Mouse (Mus musculus): Measurements from ENCODE around the gene Krt19. TPM values are rescaled to one million over a fixed set of nuclear protein-coding genes. Genes with fewer than 3 reads are reported as not detected.

Krt19 gene
- total and polyA plus RNA-seq, 3 experiments, result not detected

DNA sequence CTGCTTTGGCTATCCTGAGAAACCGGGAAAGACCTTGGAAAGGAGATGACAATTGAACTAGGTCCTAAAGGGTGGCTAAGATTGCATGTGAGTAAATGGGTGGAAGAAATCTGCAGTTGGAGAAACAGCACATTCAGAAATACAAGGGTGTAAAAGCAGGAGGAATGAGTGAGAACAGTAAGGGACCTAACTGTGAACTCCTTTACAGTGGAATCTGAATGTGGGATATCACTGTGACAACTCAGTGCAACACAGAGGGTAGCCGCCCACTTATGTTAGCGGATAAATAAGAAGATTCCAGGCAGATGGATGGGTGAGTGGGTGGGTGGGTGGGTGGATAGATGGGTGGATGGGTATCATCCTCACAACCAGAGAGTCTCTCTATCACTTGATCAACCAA is 43.4 kb upstream of the Krt19 start:
- H3K9me3 ChIP-seq (replicated peaks; ENCODE audit: insufficient read depth, low read length), result no peaks in the 10 kb centered on the region
- no peaks in the 10 kb centered on the region for H3K79me2 ChIP-seq (ENCODE audit: control insufficient read depth, insufficient read depth, low read length, poor library complexity)
- no peak overlapping the region for H3K9ac ChIP-seq (ENCODE audit: control insufficient read depth, low read depth, low read length, poor library complexity, severe bottlenecking)
- H3K27ac ChIP-seq (ENCODE audit: control insufficient read depth, low read depth, low read length), result no peak overlapping the region
- TF ChIP-seq JUND (IDR thresholded peaks at IDR 0.05; ENCODE audit: low read depth, low read length) (no peak), USF1 (IDR thresholded peaks at IDR 0.05; ENCODE audit: low read depth, low read length) (no peak)
- no peaks in the 10 kb centered on the region for H3K36me3 ChIP-seq (ENCODE audit: control insufficient read depth in 1 of 2, insufficient read depth in 2 of 2, low read length in 2 of 2)
- no peaks in the 10 kb centered on the region for H3K27me3 ChIP-seq (ENCODE audit: control insufficient read depth in 1 of 2, insufficient read depth in 2 of 2, low read length in 2 of 2)
- no peak overlapping the region for H3K4me3 ChIP-seq (ENCODE audit: control insufficient read depth in 1 of 2, insufficient read depth in 1 of 2, low read depth in 2 of 2, low read length in 2 of 2)
- no peaks in the 10 kb centered on the region for H3K4me1 ChIP-seq (ENCODE audit: control insufficient read depth in 1 of 2, insufficient read depth in 2 of 2, low read length in 2 of 2)
- DNase-seq (ENCODE audit: low read depth, low spot score), result no peak

DNA sequence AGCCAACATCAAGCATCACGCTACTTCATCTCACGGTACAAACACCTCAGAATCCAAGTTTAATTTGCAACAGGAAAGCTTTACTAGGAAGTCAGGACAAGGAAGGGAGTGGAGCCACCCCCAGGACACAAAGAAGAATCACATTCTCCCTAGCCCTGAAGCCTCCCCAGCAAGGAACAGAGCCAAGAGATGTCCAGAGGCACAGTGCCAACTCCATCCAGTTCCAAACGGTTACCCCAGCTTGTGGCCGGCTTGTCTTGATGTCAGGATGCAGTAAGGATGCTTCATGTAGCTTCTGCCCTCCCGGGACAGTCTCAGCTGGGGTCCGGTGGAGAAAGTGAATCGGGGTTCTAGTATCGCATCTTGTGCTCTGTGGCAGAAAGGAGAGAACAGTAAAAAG is 38.3 kb upstream of the Krt19 start:
- H3K36me3 ChIP-seq (ENCODE audit: control insufficient read depth in 1 of 2, insufficient read depth in 2 of 2, low read length in 2 of 2), result no peaks in the 10 kb centered on the region
- no peaks in the 10 kb centered on the region for H3K9me3 ChIP-seq (replicated peaks; ENCODE audit: insufficient read depth, low read length)
- H3K27ac ChIP-seq (ENCODE audit: control insufficient read depth, low read depth, low read length), result no peak overlapping the region
- no peaks in the 10 kb centered on the region for H3K79me2 ChIP-seq (ENCODE audit: control insufficient read depth, insufficient read depth, low read length, poor library complexity)
- DNase-seq (ENCODE audit: low read depth, low spot score), result no peak
- H3K4me1 ChIP-seq (ENCODE audit: control insufficient read depth in 1 of 2, insufficient read depth in 2 of 2, low read length in 2 of 2), result no peaks in the 10 kb centered on the region
- H3K27me3 ChIP-seq (ENCODE audit: control insufficient read depth in 1 of 2, insufficient read depth in 2 of 2, low read length in 2 of 2), result no peaks in the 10 kb centered on the region
- H3K9ac ChIP-seq (ENCODE audit: control insufficient read depth, low read depth, low read length, poor library complexity, severe bottlenecking), result no peak overlapping the region
- no peak overlapping the region for H3K4me3 ChIP-seq (ENCODE audit: control insufficient read depth in 1 of 2, insufficient read depth in 1 of 2, low read depth in 2 of 2, low read length in 2 of 2)
- TF ChIP-seq TCF12 (IDR thresholded peaks at IDR 0.05; ENCODE audit: low read depth, low read length) (no peak), ZC3H11A (IDR thresholded peaks at IDR 0.05; ENCODE audit: low read depth, low read length) (no peak), POLR2A (IDR thresholded peaks at IDR 0.05; ENCODE audit: control insufficient read depth in 1 of 2, insufficient read depth in 1 of 2, low read depth in 1 of 2, low read length in 2 of 2, poor library complexity in 1 of 2) (no peak), MAZ (IDR thresholded peaks at IDR 0.05; ENCODE audit: low read depth, low read length) (no peak), ZKSCAN1 (IDR thresholded peaks at IDR 0.05; ENCODE audit: low read depth, low read length) (no peak), MXI1 (IDR thresholded peaks at IDR 0.05; ENCODE audit: low read depth, low read length) (no peak), KAT2A (conservative IDR thresholded peaks at IDR 0.05; ENCODE audit: low read depth, low read length) (no peak), SIN3A (IDR thresholded peaks at IDR 0.05; ENCODE audit: low read length) (no peak), USF1 (IDR thresholded peaks at IDR 0.05; ENCODE audit: low read depth, low read length) (no peak), ETS1 (IDR thresholded peaks at IDR 0.05; ENCODE audit: low read depth, low read length) (no peak), BHLHE40 (IDR thresholded peaks at IDR 0.05; ENCODE audit: borderline replicate concordance, low read depth, low read length) (no peak), USF2 (IDR thresholded peaks at IDR 0.05; ENCODE audit: borderline replicate concordance in 1 of 2, insufficient read depth in 1 of 2, low read depth in 1 of 2, low read length in 2 of 2) (no peak), RCOR1 (IDR thresholded peaks at IDR 0.05; ENCODE audit: low read depth, low read length) (no peak), CTCF (IDR thresholded peaks at IDR 0.05 in 2 of 3, conservative IDR thresholded peaks at IDR 0.05 in 1 of 3; ENCODE audit: control insufficient read depth in 1 of 3, insufficient read depth in 1 of 3, low read depth in 2 of 3, low read length in 3 of 3, poor library complexity in 1 of 3, severe bottlenecking in 1 of 3) (no peak), GATA1 (IDR thresholded peaks at IDR 0.05; ENCODE audit: low read depth, low read length) (no peak), EP300 (IDR thresholded peaks at IDR 0.05; ENCODE audit: low read depth in 1 of 2, low read length in 2 of 2) (no peak), ZNF384 (IDR thresholded peaks at IDR 0.05; ENCODE audit: low read depth, low read length) (no peak), NRF1 (IDR thresholded peaks at IDR 0.05; ENCODE audit: insufficient read depth, low read depth, low read length, poor library complexity, severe bottlenecking) (no peak), MYC (IDR thresholded peaks at IDR 0.05; ENCODE audit: low read depth, low read length) (no peak)
